In genomic region chr2:84481863-84482262, GRCm38 (mm10) we compare ENCODE assay signal across 8 mouse cellular contexts. TPM values are rescaled to one million over a fixed set of nuclear protein-coding genes. Genes with fewer than 3 reads are reported as not detected.
DNase-seq lines count a peak whose midpoint lies in the region; ATAC-seq and TF ChIP-seq lines count a peak whose summit lies in the region.

No protein-coding gene starts in this region.

- H3K9me3 ChIP-seq in heart, postnatal 0 days (replicated peaks; ENCODE audit: control insufficient read depth, low read length): no peaks in the 10 kb centered on the region
- H3K9me3 ChIP-seq in lung, postnatal 0 days (ENCODE audit: low read length): no peaks in the 10 kb centered on the region

- TF ChIP-seq EP300 in heart, postnatal 0 days (IDR thresholded peaks at IDR 0.05; ENCODE audit: low read depth): no peak
- TF ChIP-seq EP300 in lung, postnatal 0 days (IDR thresholded peaks at IDR 0.05): no peak

- peak; percentile 70; the same call in 1 of the 2 replicates for ATAC-seq in heart, postnatal 0 days (ENCODE audit: insufficient read depth, low read depth)
- peak; percentile 75 for ATAC-seq in lung, postnatal 0 days

- H3K9ac ChIP-seq in heart, postnatal 0 days (replicated peaks; ENCODE audit: low read depth, low read length): no peak overlapping the region
- H3K9ac ChIP-seq in lung, postnatal 0 days (replicated peaks; ENCODE audit: low read depth): no peak overlapping the region

- no peaks in the 10 kb centered on the region for H3K4me1 ChIP-seq in heart, postnatal 0 days (ENCODE audit: control insufficient read depth, insufficient read depth)
- H3K4me1 ChIP-seq in lung, postnatal 0 days (ENCODE audit: insufficient read depth, low read depth, low read length): no peaks in the 10 kb centered on the region

- H3K36me3 ChIP-seq in heart, postnatal 0 days (replicated peaks; ENCODE audit: control insufficient read depth, insufficient read depth, low read length): no peaks in the 10 kb centered on the region
- no peaks in the 10 kb centered on the region for H3K36me3 ChIP-seq in lung, postnatal 0 days (ENCODE audit: insufficient read depth, low read length)

- no peak overlapping the region for H3K27ac ChIP-seq in heart, postnatal 0 days (ENCODE audit: low read depth)
- no peak overlapping the region for H3K27ac ChIP-seq in lung, postnatal 0 days (ENCODE audit: low read length)

- H3K4me3 ChIP-seq in heart, postnatal 0 days (ENCODE audit: low read depth, low read length): no peak overlapping the region
- no peak overlapping the region for H3K4me3 ChIP-seq in lung, postnatal 0 days (ENCODE audit: low read depth, low read length)

- DNase-seq in layer of hippocampus, adult 11-12 months (ENCODE audit: low spot score): peak; percentile 39
- DNase-seq in layer of hippocampus, adult 9-10 months (ENCODE audit: low spot score): no peak
- DNase-seq in brain, embryonic 18.5 days (ENCODE audit: low read depth, low spot score): peak; percentile 39
- peak; percentile 36 for DNase-seq in heart, postnatal 0 days (ENCODE audit: low spot score)
- DNase-seq in kidney, postnatal 14 days: peak; percentile 67
- DNase-seq in lung, postnatal 0 days (ENCODE audit: low spot score): peak; percentile 62
- DNase-seq in spleen, adult 12 weeks (ENCODE audit: low spot score): peak; percentile 23
- no peak for DNase-seq in ovary, postnatal 14 days (ENCODE audit: low spot score)

- no peak for TF ChIP-seq CTCF in heart, postnatal 0 days (IDR thresholded peaks at IDR 0.05; ENCODE audit: low read depth)
- TF ChIP-seq CTCF in lung, postnatal 0 days (IDR thresholded peaks at IDR 0.05): no peak

- H3K27me3 ChIP-seq in heart, postnatal 0 days (ENCODE audit: control insufficient read depth, insufficient read depth, low read length): no peaks in the 10 kb centered on the region
- no peaks in the 10 kb centered on the region for H3K27me3 ChIP-seq in lung, postnatal 0 days (replicated peaks; ENCODE audit: insufficient read depth, low read length)

- peak overlapping the region; percentile 39 for H3K4me2 ChIP-seq in heart, postnatal 0 days (ENCODE audit: low read depth, low read length)
- H3K4me2 ChIP-seq in lung, postnatal 0 days (replicated peaks; ENCODE audit: low read depth, low read length): no peak overlapping the region; the same call in 1 of the 2 replicates

- WGBS in heart, postnatal 0 days: 28% methylated on average over 7 of the region's 7 CpGs
- WGBS in lung, postnatal 0 days: 25% methylated on average over 7 of the region's 7 CpGs

RNA-seq across cellular contexts. Expression of gene Tfpi, which starts 5.3 kb away (rescaled TPM):
- total RNA-seq in heart, postnatal 0 days (2014; rRNA removed; ENCODE audit: low replicate concordance): 55.2 and 58.1 TPM in 2 replicates
- 58.4 and 59.5 TPM in 2 replicates for polyA plus RNA-seq in heart, postnatal 0 days (2015; fragmentation: Nextera tagmentation; extraction: Ambion mirVana)
- 35.7 and 41.4 TPM in 2 replicates for polyA plus RNA-seq in lung, postnatal 0 days (2015; fragmentation: Nextera tagmentation; extraction: Ambion mirVana)

RNA-seq across cellular contexts. Expression of gene Calcrl, which starts 56.7 kb away (rescaled TPM):
- 32.3 and 78.2 TPM in 2 replicates for total RNA-seq in heart, postnatal 0 days (2014; rRNA removed; ENCODE audit: low replicate concordance)
- 26.5 and 28.5 TPM in 2 replicates for polyA plus RNA-seq in heart, postnatal 0 days (2015; fragmentation: Nextera tagmentation; extraction: Ambion mirVana)
- 347 and 455 TPM in 2 replicates for polyA plus RNA-seq in lung, postnatal 0 days (2015; fragmentation: Nextera tagmentation; extraction: Ambion mirVana)

Comparison
In these comparisons a context has a peak if more than half of its experiments do, and no peak if none do; other contexts are left out.
1. DNase-seq: peak in layer of hippocampus, adult 11-12 months (single experiment), brain, embryonic 18.5 days (single experiment), heart, postnatal 0 days (single experiment), kidney, postnatal 14 days (single experiment), lung, postnatal 0 days (single experiment) and spleen, adult 12 weeks (single experiment); none in layer of hippocampus, adult 9-10 months (single experiment) and ovary, postnatal 14 days (single experiment).
2. RNA of gene Calcrl, which starts 56.7 kb away (polyA plus RNA-seq): 347 to 455 TPM in lung, postnatal 0 days; 26.5 to 28.5 TPM in heart, postnatal 0 days; every median in the first group is over 10 times any median in the second.